Mouse (Mus musculus): ENCODE measurements around the gene Stoml1. TPM values are rescaled to one million over a fixed set of nuclear protein-coding genes. Genes with fewer than 3 reads are reported as not detected.

Stoml1 gene
- polyA plus RNA-seq, 1 experiment from 2014 or later: 109 TPM

- no peak for ATAC-seq (replicated peaks)
- Histone ChIP-seq H3K4me3 (no peak overlapping the region), H3K4me2 (replicated peaks) (no peak overlapping the region), H3K27me3 (no peaks in the 10 kb centered on the region), H3K27ac (replicated peaks) (no peak overlapping the region), H3K9me3 (no peaks in the 10 kb centered on the region), H3K4me1 (0 out of 2 replicates have a peak, but pooled peaks cover 11% of the 10 kb centered on the region), H3K36me3 (no peaks in the 10 kb centered on the region), H3K9ac (replicated peaks) (no peak overlapping the region)
- 82% methylated on average over 3 of the region's 3 CpGs for WGBS
Observed at GRCm38 (mm10) chr9:58218539-58218938, 34.4 kb upstream of the Stoml1 start.

GRCm38 (mm10) chr9:58220218-58220903 lies 32.6 kb upstream of the Stoml1 start:
- H3K4me3 ChIP-seq: no peak overlapping the region
- H3K36me3 ChIP-seq: no peaks in the 10 kb centered on the region
- H3K4me1 ChIP-seq: 0 out of 2 replicates have a peak, but pooled peaks cover 11% of the 10 kb centered on the region
- no peaks in the 10 kb centered on the region for H3K27me3 ChIP-seq
- no peaks in the 10 kb centered on the region for H3K9me3 ChIP-seq
- no peak overlapping the region for H3K27ac ChIP-seq (replicated peaks)
- no peak overlapping the region for H3K4me2 ChIP-seq (replicated peaks)
- no peak for ATAC-seq (replicated peaks)
- WGBS: 70% methylated on average over 24 of the region's 24 CpGs
- no peak overlapping the region for H3K9ac ChIP-seq (replicated peaks)

GRCm38 (mm10) chr9:58224356-58224755 lies 28.6 kb upstream of the Stoml1 start:
- H3K4me1 ChIP-seq: no peaks in the 10 kb centered on the region
- H3K4me2 ChIP-seq (replicated peaks): no peak overlapping the region
- peaks cover 9% of the 10 kb centered on the region for H3K36me3 ChIP-seq
- H3K27me3 ChIP-seq: no peaks in the 10 kb centered on the region
- no peak overlapping the region for H3K9ac ChIP-seq (replicated peaks)
- H3K4me3 ChIP-seq: no peak overlapping the region
- 92% methylated on average over 2 of the region's 2 CpGs for WGBS
- H3K9me3 ChIP-seq: no peaks in the 10 kb centered on the region
- no peak for ATAC-seq (replicated peaks)
- no peak overlapping the region for H3K27ac ChIP-seq (replicated peaks)

GRCm38 (mm10) chr9:58225915-58226913 lies 26.8 kb upstream of the Stoml1 start:
- Histone ChIP-seq H3K9ac (replicated peaks) (no peak overlapping the region), H3K4me2 (replicated peaks) (no peak overlapping the region), H3K27me3 (no peaks in the 10 kb centered on the region), H3K27ac (replicated peaks) (no peak overlapping the region), H3K4me1 (no peaks in the 10 kb centered on the region), H3K9me3 (no peaks in the 10 kb centered on the region), H3K36me3 (peaks cover 15% of the 10 kb centered on the region), H3K4me3 (no peak overlapping the region)
- WGBS: 70% methylated on average over 9 of the region's 9 CpGs
- no peak for ATAC-seq (replicated peaks)

- Histone ChIP-seq H3K36me3 (peaks cover 18% of the 10 kb centered on the region), H3K27ac (replicated peaks) (no peak overlapping the region), H3K9ac (replicated peaks) (no peak overlapping the region), H3K9me3 (no peaks in the 10 kb centered on the region), H3K4me2 (replicated peaks) (no peak overlapping the region), H3K4me3 (no peak overlapping the region), H3K27me3 (no peaks in the 10 kb centered on the region), H3K4me1 (no peaks in the 10 kb centered on the region)
- no peak for ATAC-seq (replicated peaks)
- WGBS: 97% methylated on average over 9 of the region's 9 CpGs
Observed at GRCm38 (mm10) chr9:58228777-58229466, 24.0 kb upstream of the Stoml1 start.

- no peak for ATAC-seq (replicated peaks)
Observed at GRCm38 (mm10) chr9:58231746-58232145, 21.2 kb upstream of the Stoml1 start.

GRCm38 (mm10) chr9:58232374-58232773 lies 20.6 kb upstream of the Stoml1 start:
- H3K36me3 ChIP-seq: peaks cover 23% of the 10 kb centered on the region
- H3K4me1 ChIP-seq: no peaks in the 10 kb centered on the region
- H3K27me3 ChIP-seq: no peaks in the 10 kb centered on the region
- no peak overlapping the region for H3K27ac ChIP-seq (replicated peaks)
- 87% methylated on average over 5 of the region's 5 CpGs for WGBS
- ATAC-seq (replicated peaks): no peak
- no peak overlapping the region for H3K9ac ChIP-seq (replicated peaks)
- no peak overlapping the region for H3K4me3 ChIP-seq
- no peaks in the 10 kb centered on the region for H3K9me3 ChIP-seq
- no peak overlapping the region for H3K4me2 ChIP-seq (replicated peaks)

More at GRCm38 (mm10) chr9:58231746-58232145, 21.2 kb upstream of the Stoml1 start:
- no peak overlapping the region for H3K4me2 ChIP-seq (replicated peaks)
- no peaks in the 10 kb centered on the region for H3K27me3 ChIP-seq
- peaks cover 23% of the 10 kb centered on the region for H3K36me3 ChIP-seq
- H3K4me3 ChIP-seq: no peak overlapping the region
- no peak overlapping the region for H3K9ac ChIP-seq (replicated peaks)
- no peaks in the 10 kb centered on the region for H3K9me3 ChIP-seq
- H3K27ac ChIP-seq (replicated peaks): no peak overlapping the region
- WGBS: 86% methylated on average over 6 of the region's 6 CpGs
- H3K4me1 ChIP-seq: no peaks in the 10 kb centered on the region

- WGBS: 97% methylated on average over 28 of the region's 28 CpGs
- H3K4me1 ChIP-seq: no peaks in the 10 kb centered on the region
- no peak overlapping the region for H3K4me3 ChIP-seq
- no peaks in the 10 kb centered on the region for H3K9me3 ChIP-seq
- no peak overlapping the region for H3K27ac ChIP-seq (replicated peaks)
- peaks cover 11% of the 10 kb centered on the region; the same call in 1 of the 2 replicates for H3K36me3 ChIP-seq
- ATAC-seq (replicated peaks): no peak
- H3K27me3 ChIP-seq: no peaks in the 10 kb centered on the region
- H3K9ac ChIP-seq (replicated peaks): no peak overlapping the region
- H3K4me2 ChIP-seq (replicated peaks): no peak overlapping the region
Observed at GRCm38 (mm10) chr9:58234502-58235015, 18.4 kb upstream of the Stoml1 start.

GRCm38 (mm10) chr9:58241780-58242485 lies 11.0 kb upstream of the Stoml1 start:
- 28% methylated on average over 9 of the region's 9 CpGs for WGBS
- no peak overlapping the region for H3K4me2 ChIP-seq (replicated peaks)
- H3K9ac ChIP-seq (replicated peaks): no peak overlapping the region
- ATAC-seq (replicated peaks): peak; percentile 57; the same call in 1 of the 2 replicates
- no peak overlapping the region for H3K4me3 ChIP-seq
- H3K27me3 ChIP-seq: no peaks in the 10 kb centered on the region
- peak overlapping the region; percentile 27 for H3K27ac ChIP-seq (replicated peaks)
- H3K4me1 ChIP-seq: peaks cover 16% of the 10 kb centered on the region
- no peaks in the 10 kb centered on the region for H3K9me3 ChIP-seq
- no peaks in the 10 kb centered on the region for H3K36me3 ChIP-seq

GRCm38 (mm10) chr9:58242696-58243095 lies 10.3 kb upstream of the Stoml1 start:
- no peak overlapping the region for H3K4me2 ChIP-seq (replicated peaks)
- peaks cover 24% of the 10 kb centered on the region for H3K4me1 ChIP-seq
- no peak for ATAC-seq (replicated peaks)
- H3K27me3 ChIP-seq: no peaks in the 10 kb centered on the region
- no peaks in the 10 kb centered on the region for H3K9me3 ChIP-seq
- no peaks in the 10 kb centered on the region for H3K36me3 ChIP-seq
- H3K27ac ChIP-seq (replicated peaks): peak overlapping the region; percentile 27; the same call in 1 of the 2 replicates
- no peak overlapping the region for H3K4me3 ChIP-seq
- H3K9ac ChIP-seq (replicated peaks): no peak overlapping the region
- WGBS: 93% methylated on average over 5 of the region's 5 CpGs

GRCm38 (mm10) chr9:58243696-58244095 lies 9.3 kb upstream of the Stoml1 start:
- no peaks in the 10 kb centered on the region for H3K9me3 ChIP-seq
- H3K9ac ChIP-seq (replicated peaks): no peak overlapping the region
- no peaks in the 10 kb centered on the region for H3K36me3 ChIP-seq
- 91% methylated on average over 6 of the region's 6 CpGs for WGBS
- no peak overlapping the region for H3K4me3 ChIP-seq
- no peak overlapping the region for H3K27ac ChIP-seq (replicated peaks)
- H3K4me2 ChIP-seq (replicated peaks): no peak overlapping the region
- no peak for ATAC-seq (replicated peaks)
- peaks cover 28% of the 10 kb centered on the region for H3K4me1 ChIP-seq
- H3K27me3 ChIP-seq: no peaks in the 10 kb centered on the region

Data from forebrain, embryonic 15.5 days (tissue).